Mouse (Mus musculus) liver, embryonic 14.5 days (tissue): ENCODE measurements around the gene Smurf2.

Source experiments
- CTCF ChIP-seq: IDR thresholded peaks from 2 replicates; pipeline ENCODE4 v1.5.1; 2016; ENCODE audit warnings: antibody characterized with exemption, low read depth, control low read depth
- EP300 ChIP-seq: IDR thresholded peaks from 2 replicates; pipeline ENCODE4 v1.6.1; 2016; ENCODE audit warnings: antibody characterized with exemption, low read depth

DNA sequence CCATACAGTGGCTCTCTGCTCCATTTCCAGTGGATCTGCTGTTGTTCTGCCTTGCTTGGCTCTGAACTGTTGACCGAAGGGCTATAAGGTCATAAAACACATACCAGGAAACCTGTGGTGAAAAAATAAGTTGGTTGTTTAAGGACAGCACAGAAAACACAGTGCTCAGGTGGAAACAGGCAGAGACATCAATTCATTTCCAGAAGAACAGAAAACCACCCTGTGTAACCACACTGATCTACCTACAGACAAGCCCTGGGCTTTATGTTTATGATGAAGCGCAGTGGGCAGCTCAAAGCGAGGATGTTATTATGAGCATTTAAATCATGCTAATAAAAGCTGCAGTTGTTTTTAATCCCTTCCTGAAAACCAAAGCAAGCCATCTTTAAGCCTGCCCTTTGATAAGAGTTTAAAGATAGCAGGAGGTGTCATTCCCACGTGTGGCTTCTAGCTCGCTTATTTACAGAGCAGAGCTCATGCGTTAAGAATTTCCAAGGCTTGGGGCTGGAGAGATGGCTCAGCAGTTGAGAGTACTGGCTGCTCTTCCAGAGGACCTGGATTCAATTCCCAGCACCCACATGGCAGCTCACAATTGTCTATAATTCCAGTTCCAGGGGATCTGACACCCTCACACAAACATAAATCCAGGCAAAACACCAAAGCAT is 38.0 kb upstream of the Smurf2 start:
- no peak for TF ChIP-seq CTCF
- no peak for TF ChIP-seq EP300
